Mouse (Mus musculus): Measurements from ENCODE around the gene Gm20696. TPM values are rescaled to one million over a fixed set of nuclear protein-coding genes. Genes with fewer than 3 reads are reported as not detected.

Gene Gm20696
- total RNA-seq, 2 experiments from 2014 or later = 9.0 to 9.2 TPM

DNA sequence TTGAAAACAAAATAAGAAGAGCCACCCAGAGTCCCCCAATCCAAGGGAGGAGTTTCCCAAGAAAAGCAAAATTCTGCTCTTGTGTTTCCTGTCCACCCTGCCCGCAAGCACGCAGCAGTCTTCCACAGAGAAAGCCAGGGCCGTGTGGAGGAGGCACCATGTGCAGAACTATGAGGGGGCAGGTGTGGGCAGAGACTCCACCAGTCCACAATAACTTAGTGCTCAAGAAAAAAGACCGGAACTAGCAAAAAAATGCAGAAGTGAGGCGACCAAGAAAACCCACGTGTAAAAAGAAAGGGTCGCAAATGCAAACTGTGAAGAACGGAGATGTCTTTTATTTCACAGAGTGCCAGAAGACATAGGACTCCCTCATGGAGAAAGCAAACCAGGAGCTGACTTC is 371.1 kb downstream of the Gm20696 start:
- intact Hi-C loops (cut with DNase I) = loop anchor here (5.0 to 10.0 kb wide), 2 partner anchors 82 to 229 kb away; partner anchors contain the start of gene Foxp1
- H3K27ac ChIP-seq = peak overlapping the region; percentile 58
- H3K4me3 ChIP-seq = no peak overlapping the region
- no peak for TF ChIP-seq CTCF (IDR thresholded peaks at IDR 0.05)
- DNase-seq (ENCODE audit: extremely low spot score in 1 of 2, low spot score in 2 of 2) = peak in 1 of 2 experiments; percentile 43

DNA sequence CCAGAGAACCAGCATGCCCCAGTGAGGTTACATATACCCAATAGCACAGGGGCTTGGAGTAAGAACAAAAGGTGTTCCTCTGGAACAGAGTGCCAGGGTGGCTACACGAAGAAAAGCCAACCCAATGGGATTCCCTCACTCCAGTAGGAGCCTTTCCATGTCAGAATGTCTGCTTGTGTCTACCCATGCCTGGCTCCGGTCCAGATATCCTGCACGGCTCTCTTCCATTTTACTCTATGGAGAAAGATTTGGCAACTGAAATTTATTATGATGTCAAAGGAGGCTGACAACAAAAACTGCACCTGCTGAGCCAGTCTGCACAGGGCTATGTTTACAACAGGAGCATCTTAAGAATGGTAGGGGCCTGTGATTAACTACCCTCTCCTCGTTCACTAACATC is 377.4 kb downstream of the Gm20696 start:
- no peak overlapping the region for H3K4me3 ChIP-seq
- no peak for DNase-seq (ENCODE audit: extremely low spot score in 1 of 2, low spot score in 2 of 2)
- intact Hi-C loops (cut with DNase I) = no loop called here
- TF ChIP-seq CTCF (IDR thresholded peaks at IDR 0.05) = no peak
- H3K27ac ChIP-seq = no peak overlapping the region

DNA sequence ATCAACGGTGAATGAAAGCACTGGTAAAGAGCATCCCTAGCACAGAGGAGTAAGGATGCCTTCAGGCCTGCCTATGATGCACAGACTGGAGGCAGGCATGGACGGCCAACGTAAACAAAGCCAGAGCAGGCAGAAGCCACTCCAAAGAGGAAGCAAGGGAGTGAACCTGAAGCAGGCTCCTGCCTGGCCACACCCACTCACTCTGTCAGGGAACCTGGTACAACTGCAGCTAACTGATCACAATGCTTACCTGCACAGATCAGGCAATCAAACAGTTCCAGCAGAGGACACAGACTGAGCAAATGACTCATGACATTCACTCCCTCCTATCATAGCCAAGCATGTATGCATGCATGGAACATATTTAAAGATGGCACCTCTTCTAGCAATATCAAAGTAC is 381.6 kb downstream of the Gm20696 start:
- intact Hi-C loops (cut with DNase I) = no loop called here
- TF ChIP-seq CTCF (IDR thresholded peaks at IDR 0.05) = no peak
- Histone ChIP-seq H3K27ac (no peak overlapping the region), H3K4me3 (no peak overlapping the region)
- DNase-seq (ENCODE audit: extremely low spot score in 1 of 2, low spot score in 2 of 2) = no peak

DNA sequence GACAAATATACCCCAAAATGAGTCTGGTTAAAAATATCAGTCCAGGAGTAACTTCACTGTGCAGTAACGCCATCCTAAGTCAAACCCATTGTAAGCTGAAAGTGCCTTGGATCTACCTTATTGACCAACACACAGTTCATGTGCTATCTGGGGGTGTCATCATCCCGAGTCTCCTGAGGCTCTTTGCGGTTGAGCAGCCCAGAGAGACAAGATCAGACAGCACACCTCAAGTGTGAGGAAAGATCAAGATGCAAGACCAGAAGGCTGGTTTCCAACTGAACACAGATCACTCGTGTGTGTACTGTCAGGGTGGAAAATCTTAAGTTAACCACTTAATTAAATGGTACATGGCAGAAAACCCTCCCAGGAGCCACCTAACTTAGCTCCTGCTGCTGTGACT is 382.6 kb downstream of the Gm20696 start:
- intact Hi-C loops (cut with DNase I) = no loop called here
- no peak for DNase-seq (ENCODE audit: extremely low spot score in 1 of 2, low spot score in 2 of 2)
- no peak overlapping the region for H3K4me3 ChIP-seq
- no peak overlapping the region for H3K27ac ChIP-seq
- TF ChIP-seq CTCF (IDR thresholded peaks at IDR 0.05) = no peak

DNA sequence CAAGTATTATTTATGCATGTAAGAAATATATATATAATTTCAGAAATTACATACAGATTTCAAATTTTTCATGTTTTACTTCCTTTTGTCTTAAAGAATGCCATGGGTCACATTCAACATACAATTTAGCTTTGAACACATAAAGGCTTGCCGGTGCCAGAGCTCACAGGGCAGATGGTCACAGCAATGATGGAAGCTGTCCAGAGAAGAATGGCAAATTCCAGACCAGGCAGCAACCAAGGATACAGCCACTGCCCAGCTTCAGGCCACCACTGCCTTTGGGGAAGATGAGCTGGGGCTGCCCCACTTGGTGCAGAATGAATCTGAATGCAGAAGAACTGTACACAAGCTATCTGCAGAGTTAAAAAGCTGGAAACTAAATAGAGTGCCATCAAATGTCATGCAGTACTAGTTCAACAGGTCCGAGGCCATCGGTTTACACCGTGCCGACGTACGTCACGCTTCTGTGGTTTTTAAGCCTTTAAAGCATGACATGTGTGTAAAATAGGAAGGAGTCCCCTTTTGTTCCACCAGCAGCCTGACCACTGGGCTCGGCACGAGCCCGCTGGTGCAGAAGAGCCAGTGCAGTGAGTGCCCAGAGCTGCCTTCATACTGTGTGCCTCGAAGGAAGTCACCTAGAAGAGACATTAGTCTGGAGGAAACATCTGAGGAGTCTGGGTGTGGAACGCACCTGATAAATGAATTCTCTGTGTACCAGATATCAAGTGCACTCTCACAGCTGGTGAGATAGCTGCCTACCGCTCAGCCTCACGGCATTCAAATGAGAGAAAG is 383.5 kb downstream of the Gm20696 start:
- H3K27ac ChIP-seq = no peak overlapping the region
- intact Hi-C loops (cut with DNase I) = no loop called here
- H3K4me3 ChIP-seq = no peak overlapping the region
- DNase-seq (ENCODE audit: extremely low spot score in 1 of 2, low spot score in 2 of 2) = no peak
- TF ChIP-seq CTCF (IDR thresholded peaks at IDR 0.05) = no peak

DNA sequence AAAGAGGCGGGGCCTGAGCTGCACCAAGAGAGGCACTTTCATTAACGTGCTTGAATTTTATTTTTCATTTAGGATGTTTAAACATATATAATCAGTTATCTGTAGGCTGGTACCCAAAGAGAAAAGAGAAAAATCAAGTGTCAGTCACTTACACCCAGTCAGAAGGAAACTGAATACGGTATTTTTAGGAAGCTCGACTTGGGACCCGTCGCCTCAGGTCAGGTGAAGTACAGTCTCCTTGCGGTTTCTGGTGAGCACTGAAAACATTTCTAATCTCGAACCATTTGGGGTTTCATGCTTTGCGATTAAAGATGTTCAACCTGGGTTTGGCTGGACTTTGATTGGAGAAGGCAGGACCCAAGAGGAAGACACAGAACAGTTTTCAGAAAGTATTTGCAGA is 385.2 kb downstream of the Gm20696 start:
- Histone ChIP-seq H3K4me3 (no peak overlapping the region), H3K27ac (no peak overlapping the region)
- intact Hi-C loops (cut with DNase I) = no loop called here
- TF ChIP-seq CTCF (IDR thresholded peaks at IDR 0.05) = no peak
- no peak for DNase-seq (ENCODE audit: extremely low spot score in 1 of 2, low spot score in 2 of 2)

DNA sequence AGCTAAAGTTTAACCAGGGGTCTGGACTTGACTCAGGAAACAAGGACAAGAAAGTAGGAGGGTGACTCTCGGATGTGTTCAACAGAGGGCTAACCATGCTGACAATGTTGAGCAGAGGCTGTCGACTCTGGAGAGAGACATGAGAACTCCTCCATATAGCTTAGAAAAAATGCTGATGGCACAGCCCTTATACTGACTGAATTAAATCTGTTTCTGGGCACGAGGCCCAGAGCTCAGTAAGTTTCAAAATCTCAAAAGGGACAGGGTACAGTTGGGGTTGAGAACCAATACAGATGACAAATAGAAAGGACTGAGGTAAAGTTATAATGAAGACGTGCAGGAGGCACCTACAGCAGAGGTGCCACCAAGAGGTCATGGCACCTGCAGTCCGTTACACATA is 386.0 kb downstream of the Gm20696 start:
- no peak for TF ChIP-seq CTCF (IDR thresholded peaks at IDR 0.05)
- Histone ChIP-seq H3K4me3 (no peak overlapping the region), H3K27ac (no peak overlapping the region)
- DNase-seq (ENCODE audit: extremely low spot score in 1 of 2, low spot score in 2 of 2) = no peak
- intact Hi-C loops (cut with DNase I) = no loop called here

DNA sequence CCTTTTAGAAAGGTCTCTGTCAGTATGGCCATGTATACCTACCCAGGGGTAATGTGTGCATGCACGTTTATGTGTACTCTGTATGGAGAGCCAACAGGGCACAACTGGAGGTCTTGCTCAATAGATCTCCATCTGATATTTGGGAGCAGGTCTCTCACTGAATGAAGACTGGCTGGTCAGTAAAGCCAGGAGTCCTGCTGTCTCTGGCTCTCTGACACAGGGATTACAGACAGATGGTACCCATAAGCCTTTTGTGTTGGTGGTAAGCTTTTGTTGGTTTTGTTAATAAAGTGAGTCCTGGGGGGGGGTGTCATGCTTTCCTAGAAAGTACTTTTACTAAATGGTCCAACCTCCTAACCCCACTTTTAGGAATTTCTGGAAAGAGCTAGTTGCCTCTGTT is 389.3 kb downstream of the Gm20696 start:
- H3K27ac ChIP-seq = no peak overlapping the region
- no peak for DNase-seq (ENCODE audit: extremely low spot score in 1 of 2, low spot score in 2 of 2)
- intact Hi-C loops (cut with DNase I) = no loop called here
- TF ChIP-seq CTCF (IDR thresholded peaks at IDR 0.05) = no peak
- H3K4me3 ChIP-seq = no peak overlapping the region

DNA sequence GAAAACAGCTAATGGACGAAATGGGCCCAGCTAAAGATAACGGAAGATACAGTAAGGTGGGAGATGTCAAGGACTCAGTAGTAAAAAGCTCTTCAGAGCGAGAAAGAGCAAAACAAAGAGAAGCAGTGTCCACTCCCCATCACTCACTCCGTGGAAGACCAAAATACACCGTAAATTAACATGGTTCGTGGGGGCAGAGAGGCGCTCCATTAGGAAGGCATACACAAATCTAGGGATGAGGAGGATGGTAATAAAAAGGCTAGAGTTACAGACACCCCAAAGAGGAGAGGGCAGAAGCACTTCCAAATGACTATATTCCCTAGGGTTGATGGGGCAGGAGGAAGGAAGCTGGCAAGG is 390.3 kb downstream of the Gm20696 start:
- H3K27ac ChIP-seq = no peak overlapping the region
- TF ChIP-seq CTCF (IDR thresholded peaks at IDR 0.05) = no peak
- H3K4me3 ChIP-seq = no peak overlapping the region
- no peak for DNase-seq (ENCODE audit: extremely low spot score in 1 of 2, low spot score in 2 of 2)
- intact Hi-C loops (cut with DNase I) = no loop called here

DNA sequence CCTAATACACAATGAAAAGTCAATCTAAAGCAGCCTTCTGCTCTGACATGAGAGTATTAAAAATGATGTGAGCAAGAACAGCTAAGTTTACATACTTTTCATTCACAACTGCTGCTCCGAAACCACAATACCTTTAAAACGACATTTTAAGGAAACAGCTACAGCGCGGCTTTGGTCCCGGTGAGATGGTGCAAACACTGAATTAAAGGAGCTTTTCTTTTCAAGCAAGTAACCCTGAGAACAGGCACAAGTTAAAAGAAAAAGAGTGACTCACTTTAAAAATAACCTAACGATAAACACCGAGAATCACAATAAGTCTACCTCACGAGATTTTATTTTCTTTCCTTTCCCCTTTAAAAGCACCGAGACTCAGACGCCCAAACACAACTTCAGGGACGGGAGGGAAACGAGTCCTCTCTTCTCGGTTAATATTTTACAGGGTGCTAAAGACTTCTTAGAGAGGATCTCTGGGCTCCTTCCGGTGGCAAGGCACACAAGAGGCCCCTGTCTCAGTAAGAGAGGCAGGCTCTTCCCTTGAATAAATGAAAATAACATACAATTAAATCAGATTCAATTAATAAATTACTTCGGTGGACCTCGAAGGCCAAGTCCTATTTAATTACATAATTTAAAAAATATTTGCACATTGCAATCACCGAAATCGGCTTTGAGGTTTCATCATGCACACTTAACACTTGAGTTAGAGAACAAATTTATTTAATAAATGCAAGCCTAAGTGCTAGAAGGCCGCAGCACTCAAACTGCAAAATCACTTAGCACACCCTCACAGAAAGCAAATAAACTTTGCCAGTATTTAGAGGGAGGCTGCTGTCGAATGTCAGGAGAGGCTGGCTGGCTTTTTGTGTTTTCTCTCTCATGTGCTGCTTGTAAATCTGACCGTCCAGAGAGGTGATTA is 391.0 kb downstream of the Gm20696 start:
- H3K4me3 ChIP-seq = no peak overlapping the region
- no peak overlapping the region for H3K27ac ChIP-seq
- DNase-seq (ENCODE audit: extremely low spot score in 1 of 2, low spot score in 2 of 2) = no peak
- TF ChIP-seq CTCF (IDR thresholded peaks at IDR 0.05) = no peak
- intact Hi-C loops (cut with DNase I) = no loop called here

DNA sequence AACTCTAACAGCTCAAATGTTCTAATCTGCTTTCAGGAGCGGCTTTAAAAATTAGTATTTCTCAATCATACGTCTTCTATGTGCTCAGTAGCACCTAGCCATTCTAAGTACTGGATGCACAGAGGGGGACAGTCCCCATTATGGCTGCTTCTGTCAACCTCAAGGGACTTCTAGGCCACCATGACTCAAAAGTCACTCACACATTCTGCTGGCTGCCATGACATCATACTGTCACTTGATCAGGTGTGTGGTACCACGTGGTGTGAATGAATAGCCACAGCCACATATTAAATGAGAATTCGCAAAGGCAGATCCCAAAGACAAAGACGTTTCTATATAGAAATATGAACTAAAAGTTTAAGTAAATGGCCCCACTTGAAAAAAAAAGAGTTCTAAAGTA is 391.9 kb downstream of the Gm20696 start:
- intact Hi-C loops (cut with DNase I) = no loop called here
- no peak for TF ChIP-seq CTCF (IDR thresholded peaks at IDR 0.05)
- Histone ChIP-seq H3K27ac (no peak overlapping the region), H3K4me3 (no peak overlapping the region)
- no peak for DNase-seq (ENCODE audit: extremely low spot score in 1 of 2, low spot score in 2 of 2)

DNA sequence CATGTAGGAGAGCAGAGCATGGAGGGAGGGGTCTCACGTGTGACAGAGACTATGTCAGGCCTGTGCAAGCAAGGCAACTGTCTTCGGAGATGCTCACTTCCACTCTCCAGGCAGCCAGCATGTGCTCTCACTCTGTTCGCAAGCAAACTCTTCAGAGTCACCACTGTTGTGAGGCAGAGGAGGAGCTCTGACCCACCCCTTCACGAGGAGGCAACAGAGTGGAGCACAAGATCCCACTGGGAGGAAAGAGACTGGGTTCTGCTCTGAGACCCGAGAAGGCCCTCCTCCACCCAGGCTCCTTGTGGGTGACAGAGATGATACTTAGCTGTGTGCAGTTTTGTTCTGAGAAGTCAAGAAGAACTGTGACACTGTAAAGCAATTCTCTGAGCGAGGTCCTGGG is 392.4 kb downstream of the Gm20696 start:
- no peak overlapping the region for H3K27ac ChIP-seq
- no peak overlapping the region for H3K4me3 ChIP-seq
- no peak for DNase-seq (ENCODE audit: extremely low spot score in 1 of 2, low spot score in 2 of 2)
- TF ChIP-seq CTCF (IDR thresholded peaks at IDR 0.05) = no peak
- intact Hi-C loops (cut with DNase I) = no loop called here

All from left cerebral cortex, adult 2 months (tissue).